In the genomic region with DNA sequence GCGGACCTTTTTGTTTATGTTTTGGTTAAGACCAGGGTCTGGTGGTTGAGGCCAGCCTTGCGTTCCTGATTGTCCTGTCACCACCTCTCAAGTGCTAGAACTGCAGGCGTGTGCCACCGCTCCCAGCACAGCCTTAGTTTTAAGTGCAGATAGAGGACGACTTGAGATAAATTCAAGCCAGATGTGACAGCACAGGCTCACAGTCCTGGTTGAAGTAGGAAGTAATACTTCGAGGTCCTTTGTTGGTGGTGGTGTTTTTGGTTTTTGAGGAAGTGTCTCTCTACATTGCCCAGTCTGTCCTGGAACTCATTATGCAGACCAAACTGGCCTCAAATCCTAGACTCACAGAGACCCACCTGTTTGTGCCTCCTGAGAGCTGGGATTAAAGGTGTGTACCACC, we compare ENCODE assay signal across 14 mouse cellular contexts. TPM values are rescaled to one million over a fixed set of nuclear protein-coding genes. Genes with fewer than 3 reads are reported as not detected.
DNase-seq lines count a peak whose midpoint lies in the region; ATAC-seq lines count a peak whose summit lies in the region.
"Had no signal": no experiment of that assay in that cellular context is flagged by ENCODE, and none has a peak within 500 bp of the region (broad histone marks: within the 10 kb centered on the region; RNA-seq: fewer than 3 reads in every experiment).

No protein-coding gene starts in this region.

- H3K9me3 ChIP-seq in heart, embryonic 12.5 days (replicated peaks) = no peaks in the 10 kb centered on the region
- no peaks in the 10 kb centered on the region for H3K9me3 ChIP-seq in limb, embryonic 12.5 days
- no peaks in the 10 kb centered on the region for H3K9me3 ChIP-seq in limb, embryonic 10.5 days (replicated peaks)

- no peak overlapping the region for H3K4me3 ChIP-seq in heart, embryonic 12.5 days
- H3K4me3 ChIP-seq in limb, embryonic 12.5 days (replicated peaks) = no peak overlapping the region
- H3K4me3 ChIP-seq in limb, embryonic 10.5 days = no peak overlapping the region

- no peak overlapping the region for H3K9ac ChIP-seq in heart, embryonic 12.5 days
- no peak overlapping the region for H3K9ac ChIP-seq in limb, embryonic 12.5 days (replicated peaks)

- DNase-seq in heart, adult 11 months = no peak
- DNase-seq in limb, embryonic 10.5 days (ENCODE audit: low spot score) = no peak
- DNase-seq in left cerebral cortex, adult 8-10 months (ENCODE audit: low spot score in 2 of 2) = no peak
- DNase-seq: adrenal gland, adult 8-10 months; gastrocnemius, postnatal 36 days had no signal

- H3K4me1 ChIP-seq in heart, embryonic 12.5 days (replicated peaks) = peaks cover 12% of the 10 kb centered on the region
- peaks cover 23% of the 10 kb centered on the region for H3K4me1 ChIP-seq in limb, embryonic 12.5 days (replicated peaks)
- H3K4me1 ChIP-seq in limb, embryonic 10.5 days = peaks cover 32% of the 10 kb centered on the region

- H3K36me3 ChIP-seq in heart, embryonic 12.5 days = peaks cover 63% of the 10 kb centered on the region
- H3K36me3 ChIP-seq in limb, embryonic 12.5 days = peaks cover 96% of the 10 kb centered on the region
- H3K36me3 ChIP-seq in limb, embryonic 10.5 days = peaks cover 97% of the 10 kb centered on the region

- peaks cover 47% of the 10 kb centered on the region for H3K27me3 ChIP-seq in heart, embryonic 12.5 days (replicated peaks)
- H3K27me3 ChIP-seq in limb, embryonic 12.5 days = no peaks in the 10 kb centered on the region
- no peaks in the 10 kb centered on the region for H3K27me3 ChIP-seq in limb, embryonic 10.5 days (ENCODE audit: low read depth, poor library complexity, severe bottlenecking)

- ATAC-seq in heart, embryonic 12.5 days (ENCODE audit: insufficient number of reproducible peaks, low FRiP score) = no peak
- no peak for ATAC-seq in limb, embryonic 12.5 days (ENCODE audit: insufficient number of reproducible peaks, insufficient read depth, low FRiP score, low TSS enrichment, low read depth)
- ATAC-seq in common myeloid progenitor, adult 5-6 weeks (replicated peaks; ENCODE audit: low read depth, poor library complexity, severe bottlenecking) = peak; percentile 61
- peak; percentile 74 for ATAC-seq in megakaryocyte, adult 5-6 weeks (ENCODE audit: poor library complexity, severe bottlenecking)
- no peak for ATAC-seq in erythroblast, adult 5-6 weeks (replicated peaks; ENCODE audit: low FRiP score, poor library complexity, severe bottlenecking)
- ATAC-seq: CD4-positive, CD25-positive, alpha-beta regulatory T cell, adult 4 months; forebrain, embryonic 16.5 days had no signal

- H3K4me2 ChIP-seq in heart, embryonic 12.5 days = peak overlapping the region; percentile 24; the same call in 1 of the 2 replicates
- no peak overlapping the region for H3K4me2 ChIP-seq in limb, embryonic 12.5 days

- H3K27ac ChIP-seq in heart, embryonic 12.5 days (ENCODE audit: poor library complexity, severe bottlenecking) = no peak overlapping the region
- H3K27ac ChIP-seq in limb, embryonic 12.5 days = 0 out of 2 replicates have a peak overlapping the region, but pooled peaks have one; percentile 56
- H3K27ac ChIP-seq in limb, embryonic 10.5 days = no peak overlapping the region

- 9% methylated on average over 6 of the region's 6 CpGs for WGBS in heart, embryonic 12.5 days
- WGBS in limb, embryonic 12.5 days = 23% methylated on average over 6 of the region's 6 CpGs
- 26% methylated on average over 6 of the region's 6 CpGs for WGBS in limb, embryonic 10.5 days

RNA-seq across cellular contexts. Expression of a gene that starts 9.9 kb away (rescaled TPM):
- 13.3 and 14.6 TPM in 2 replicates for polyA plus RNA-seq in heart, embryonic 12.5 days (2016; fragmentation: Nextera tagmentation; extraction: Ambion mirVana)
- polyA plus RNA-seq in limb, embryonic 12.5 days (2016; fragmentation: Nextera tagmentation; extraction: Ambion mirVana) = 15.2 and 15.4 TPM in 2 replicates
- polyA plus RNA-seq in limb, embryonic 10.5 days (2016; fragmentation: Nextera tagmentation; extraction: Ambion mirVana) = 15.2 and 16.0 TPM in 2 replicates
- total RNA-seq in common myeloid progenitor, adult 5-6 weeks (2017) = 24.5 and 40.6 TPM in 2 replicates
- 30.9 and 33.7 TPM in 2 replicates for total RNA-seq in megakaryocyte, adult 5-6 weeks (2015)
- 29.5 and 32.7 TPM in 2 replicates for total RNA-seq in megakaryocyte, adult 5-6 weeks (2017)
- 10 to 100 TPM; 18.0 to 22.2 (median 19.5) TPM for total RNA-seq in left cerebral cortex, adult 8-10 months (2022)
- total RNA-seq in erythroblast, adult 5-6 weeks (2015; ENCODE audit: low replicate concordance) = 2.9 and 9.0 TPM in 2 replicates
- total RNA-seq in erythroblast, adult 5-6 weeks (2017; ENCODE audit: low replicate concordance) = 5.7 and 9.8 TPM in 2 replicates

RNA-seq across cellular contexts. Expression of a gene that starts 15.4 kb away (rescaled TPM):
- 3.4 and 3.7 TPM in 2 replicates for polyA plus RNA-seq in heart, embryonic 12.5 days (2016; fragmentation: Nextera tagmentation; extraction: Ambion mirVana)
- polyA plus RNA-seq in limb, embryonic 12.5 days (2016; fragmentation: Nextera tagmentation; extraction: Ambion mirVana) = 9.0 and 10.5 TPM in 2 replicates
- polyA plus RNA-seq in limb, embryonic 10.5 days (2016; fragmentation: Nextera tagmentation; extraction: Ambion mirVana) = 9.4 and 10.8 TPM in 2 replicates
- total RNA-seq in common myeloid progenitor, adult 5-6 weeks (2017) = 14.6 and 21.4 TPM in 2 replicates
- 2.1 TPM in 2 replicates for total RNA-seq in megakaryocyte, adult 5-6 weeks (2015)
- 5.8 and 6.2 TPM in 2 replicates for total RNA-seq in megakaryocyte, adult 5-6 weeks (2017)
- total RNA-seq in left cerebral cortex, adult 8-10 months (2022) = 10 to 100 TPM; 59.3 to 68.5 (median 63.5) TPM
- 2.7 and 6.0 TPM in 2 replicates for total RNA-seq in erythroblast, adult 5-6 weeks (2015; ENCODE audit: low replicate concordance)
- 3.1 and 6.2 TPM in 2 replicates for total RNA-seq in erythroblast, adult 5-6 weeks (2017; ENCODE audit: low replicate concordance)

RNA-seq across cellular contexts. Expression of a gene that starts 16.8 kb away (rescaled TPM):
- 12.1 and 14.6 TPM in 2 replicates for polyA plus RNA-seq in heart, embryonic 12.5 days (2016; fragmentation: Nextera tagmentation; extraction: Ambion mirVana)
- 24.7 and 25.2 TPM in 2 replicates for polyA plus RNA-seq in limb, embryonic 12.5 days (2016; fragmentation: Nextera tagmentation; extraction: Ambion mirVana)
- polyA plus RNA-seq in limb, embryonic 10.5 days (2016; fragmentation: Nextera tagmentation; extraction: Ambion mirVana) = 21.9 and 24.2 TPM in 2 replicates
- total RNA-seq in common myeloid progenitor, adult 5-6 weeks (2017) = 15.1 and 16.6 TPM in 2 replicates
- 35.2 and 43.3 TPM in 2 replicates for total RNA-seq in megakaryocyte, adult 5-6 weeks (2015)
- total RNA-seq in megakaryocyte, adult 5-6 weeks (2017) = 7.7 and 9.8 TPM in 2 replicates
- 10 to 100 TPM; 44.7 to 48.4 (median 46.9) TPM for total RNA-seq in left cerebral cortex, adult 8-10 months (2022)
- total RNA-seq in erythroblast, adult 5-6 weeks (2015; ENCODE audit: low replicate concordance) = 3.8 and 18.2 TPM in 2 replicates
- 8.9 and 11.3 TPM in 2 replicates for total RNA-seq in erythroblast, adult 5-6 weeks (2017; ENCODE audit: low replicate concordance)

RNA-seq across cellular contexts. Expression of a gene that starts 25.7 kb away (rescaled TPM):
- not detected in 2 replicates for polyA plus RNA-seq in heart, embryonic 12.5 days (2016; fragmentation: Nextera tagmentation; extraction: Ambion mirVana)
- not detected in 2 replicates for polyA plus RNA-seq in limb, embryonic 12.5 days (2016; fragmentation: Nextera tagmentation; extraction: Ambion mirVana)
- polyA plus RNA-seq in limb, embryonic 10.5 days (2016; fragmentation: Nextera tagmentation; extraction: Ambion mirVana) = not detected in 2 replicates
- 1.4 TPM in 1 of 2 replicates, not detected in the other for total RNA-seq in common myeloid progenitor, adult 5-6 weeks (2017)
- not detected in 2 replicates for total RNA-seq in megakaryocyte, adult 5-6 weeks (2015)
- total RNA-seq in megakaryocyte, adult 5-6 weeks (2017) = not detected in 2 replicates
- total RNA-seq in left cerebral cortex, adult 8-10 months (2022) = 1 to 10 TPM; 3.9 to 6.2 (median 4.6) TPM
- 7.5 TPM in 1 of 2 replicates, not detected in the other for total RNA-seq in erythroblast, adult 5-6 weeks (2015; ENCODE audit: low replicate concordance)
- 2.0 and 5.3 TPM in 2 replicates for total RNA-seq in erythroblast, adult 5-6 weeks (2017; ENCODE audit: low replicate concordance)
- polyA plus RNA-seq: forebrain, embryonic 16.5 days; lung, embryonic 16.5 days had no signal

RNA-seq across cellular contexts. Expression of a gene that starts 27.8 kb away (rescaled TPM):
- 0.10 TPM in 1 of 2 replicates, not detected in the other for polyA plus RNA-seq in heart, embryonic 12.5 days (2016; fragmentation: Nextera tagmentation; extraction: Ambion mirVana)
- 0.36 and 0.60 TPM in 2 replicates for polyA plus RNA-seq in limb, embryonic 12.5 days (2016; fragmentation: Nextera tagmentation; extraction: Ambion mirVana)
- 0.28 and 0.73 TPM in 2 replicates for polyA plus RNA-seq in limb, embryonic 10.5 days (2016; fragmentation: Nextera tagmentation; extraction: Ambion mirVana)
- total RNA-seq in common myeloid progenitor, adult 5-6 weeks (2017) = not detected in 2 replicates
- not detected in 2 replicates for total RNA-seq in megakaryocyte, adult 5-6 weeks (2015)
- not detected in 2 replicates for total RNA-seq in megakaryocyte, adult 5-6 weeks (2017)
- not detected for total RNA-seq in left cerebral cortex, adult 8-10 months (2022)
- not detected in 2 replicates for total RNA-seq in erythroblast, adult 5-6 weeks (2015; ENCODE audit: low replicate concordance)
- not detected in 2 replicates for total RNA-seq in erythroblast, adult 5-6 weeks (2017; ENCODE audit: low replicate concordance)
- total RNA-seq: adrenal gland, adult 8-10 months; gastrocnemius, postnatal 36 days; left cerebral cortex, postnatal 25 days had no signal
- polyA plus RNA-seq: CD4-positive, CD25-positive, alpha-beta regulatory T cell, adult 4 months had no signal

Comparison
In these comparisons a context has a peak if more than half of its experiments do, and no peak if none do; other contexts are left out.
1. ATAC-seq: peak in common myeloid progenitor, adult 5-6 weeks (single experiment) and megakaryocyte, adult 5-6 weeks (single experiment); none in heart, embryonic 12.5 days (single experiment), limb, embryonic 12.5 days (single experiment) and erythroblast, adult 5-6 weeks (single experiment).